Mouse (Mus musculus): ENCODE data around the gene Sf3a3.

DNA sequence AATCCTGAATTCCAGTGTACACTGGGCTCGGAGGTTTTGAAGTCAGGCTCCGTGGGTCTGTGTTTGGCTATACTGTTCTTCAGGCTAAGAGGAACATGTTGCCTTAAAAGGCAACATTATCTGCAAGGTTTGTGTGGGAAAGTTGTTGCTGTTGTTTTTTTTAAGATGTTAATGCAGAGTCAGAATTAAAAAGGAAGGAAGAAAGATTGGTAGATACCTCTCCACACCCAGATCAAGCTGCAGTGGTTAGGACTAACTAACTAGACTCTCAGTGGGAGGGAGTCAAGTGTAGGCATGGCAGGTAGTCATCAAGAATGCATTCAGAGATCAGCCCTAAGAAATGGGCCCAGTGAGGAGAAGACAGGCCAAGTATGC lies 52.0 kb downstream of the Sf3a3 start:
- no peak for TF ChIP-seq POLR2A (IDR thresholded peaks at IDR 0.05; ENCODE audit: extremely low read depth, insufficient read depth, low read length)
- no peak for TF ChIP-seq CTCF (IDR thresholded peaks at IDR 0.05; ENCODE audit: extremely low read depth, insufficient read depth, low read length)
